Mouse (Mus musculus) right cerebral cortex, postnatal 4 days (tissue): ENCODE data around the gene Slc22a17.

Experiments used
- DNase-seq: peaks from one replicate; pipeline ENCODE4 v3.0.0-alpha.2; 2022

The Slc22a17 gene

DNA sequence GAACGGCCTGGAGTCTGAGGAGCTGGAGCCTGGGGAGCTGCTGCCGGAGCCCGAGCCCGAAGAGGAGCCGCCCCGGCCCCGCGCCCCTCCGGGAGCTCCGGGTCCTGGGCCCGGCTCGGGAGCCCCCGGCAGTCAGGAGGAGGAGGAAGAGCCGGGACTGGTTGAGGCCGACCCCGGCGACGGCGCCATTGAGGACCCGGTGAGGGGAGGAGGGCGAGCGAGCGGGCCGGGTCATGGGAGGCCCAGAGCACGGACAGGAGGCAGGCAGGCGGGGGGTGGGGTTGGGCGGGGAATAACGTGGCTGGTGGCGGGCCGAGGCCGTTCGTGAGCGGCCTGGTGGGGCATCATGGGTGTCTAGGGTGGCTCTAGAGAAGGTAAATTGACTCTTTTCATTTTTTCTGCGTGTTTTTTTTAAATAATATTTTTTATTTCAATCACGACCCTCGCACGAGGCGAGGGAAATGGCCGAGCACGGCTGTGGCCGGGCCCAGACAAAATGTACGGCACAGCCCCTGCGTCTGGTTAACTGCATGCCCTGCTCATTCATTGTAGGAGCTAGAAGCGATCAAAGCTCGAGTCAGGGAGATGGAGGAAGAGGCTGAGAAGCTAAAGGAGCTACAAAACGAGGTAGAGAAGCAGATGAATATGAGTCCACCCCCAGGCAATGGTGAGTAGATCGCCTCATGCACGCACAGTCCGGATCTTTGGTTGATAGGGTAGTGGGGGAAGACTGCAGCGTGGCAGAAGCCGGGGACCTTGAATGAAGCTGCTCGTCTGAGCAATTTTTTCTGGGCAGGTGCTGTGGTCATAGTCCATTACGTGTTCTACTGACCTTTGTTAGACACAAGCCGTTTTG is 18.4 kb downstream of the Slc22a17 start:
- DNase-seq, result peak; percentile 55

DNA sequence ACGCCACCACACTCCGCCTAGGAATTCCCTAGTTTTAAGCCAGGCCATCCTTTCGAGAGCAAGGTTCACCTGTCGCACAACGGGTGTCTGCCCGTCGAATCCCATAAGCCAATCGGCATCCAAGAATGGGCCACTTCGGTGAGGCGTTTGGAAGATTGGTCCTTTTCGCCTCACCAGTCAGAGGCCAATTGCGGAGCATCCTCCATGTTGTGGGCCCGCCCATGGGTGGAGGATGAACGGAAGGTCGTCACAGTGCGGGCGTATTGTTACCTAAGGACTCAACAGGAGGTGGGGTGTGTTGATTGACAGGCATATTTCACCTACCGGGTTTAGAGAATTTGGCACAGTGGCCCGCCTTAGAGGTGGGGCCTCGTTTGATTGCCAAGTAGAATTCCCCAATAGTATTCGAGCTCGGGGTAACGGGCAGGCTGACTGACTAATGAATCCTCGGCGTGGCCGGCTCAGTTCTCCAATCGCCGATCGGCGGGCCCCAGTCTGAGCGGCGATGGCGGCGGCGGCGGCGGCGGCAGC is 19.2 kb downstream of the Slc22a17 start:
- DNase-seq, result peak; percentile 90

DNA sequence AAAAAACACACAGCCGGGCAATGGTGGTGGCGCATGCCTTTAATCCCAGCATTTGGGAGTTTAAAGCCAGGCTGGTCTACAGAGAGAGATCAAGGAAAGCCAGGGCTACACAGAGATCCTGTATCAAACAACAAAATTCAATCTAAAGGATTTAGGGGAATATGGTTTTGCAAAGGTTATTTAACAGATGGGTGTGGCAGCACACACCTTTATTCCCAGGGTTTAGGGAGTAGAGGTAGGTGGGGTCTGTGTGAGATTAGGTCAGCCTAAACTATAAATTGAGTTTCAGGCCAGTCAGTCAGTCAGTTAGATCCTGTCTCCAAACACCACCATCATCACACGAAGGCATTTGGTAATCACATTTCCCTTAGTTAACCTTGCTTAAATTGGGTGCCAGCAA is 20.7 kb downstream of the Slc22a17 start, which contains the start of gene Pabpn1:
Gene Pabpn1, plus strand, starts transcription at position 301 of the 400 bp plus-strand sequence.
- no peak for DNase-seq

DNA sequence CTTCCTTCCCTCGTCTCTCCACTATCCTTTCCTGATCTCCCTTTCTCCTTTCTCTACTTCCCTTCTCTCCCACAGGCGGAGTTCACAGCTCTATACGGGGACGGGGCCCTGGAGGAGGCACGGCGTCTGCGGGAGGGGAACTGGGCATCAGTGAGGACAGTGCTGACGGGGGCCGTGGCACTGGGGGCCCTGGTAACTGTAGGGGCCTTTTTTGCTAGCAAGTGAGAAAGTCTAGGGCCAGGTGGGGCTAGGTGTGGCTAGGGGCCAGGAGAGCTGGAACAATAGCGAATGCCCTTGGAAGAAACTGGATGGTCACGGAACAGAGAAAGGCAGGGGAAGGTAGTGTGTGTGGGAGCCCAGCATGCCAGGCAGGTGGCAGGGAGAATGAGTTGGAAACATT is 27.6 kb downstream of the Slc22a17 start:
- DNase-seq, result no peak

DNA sequence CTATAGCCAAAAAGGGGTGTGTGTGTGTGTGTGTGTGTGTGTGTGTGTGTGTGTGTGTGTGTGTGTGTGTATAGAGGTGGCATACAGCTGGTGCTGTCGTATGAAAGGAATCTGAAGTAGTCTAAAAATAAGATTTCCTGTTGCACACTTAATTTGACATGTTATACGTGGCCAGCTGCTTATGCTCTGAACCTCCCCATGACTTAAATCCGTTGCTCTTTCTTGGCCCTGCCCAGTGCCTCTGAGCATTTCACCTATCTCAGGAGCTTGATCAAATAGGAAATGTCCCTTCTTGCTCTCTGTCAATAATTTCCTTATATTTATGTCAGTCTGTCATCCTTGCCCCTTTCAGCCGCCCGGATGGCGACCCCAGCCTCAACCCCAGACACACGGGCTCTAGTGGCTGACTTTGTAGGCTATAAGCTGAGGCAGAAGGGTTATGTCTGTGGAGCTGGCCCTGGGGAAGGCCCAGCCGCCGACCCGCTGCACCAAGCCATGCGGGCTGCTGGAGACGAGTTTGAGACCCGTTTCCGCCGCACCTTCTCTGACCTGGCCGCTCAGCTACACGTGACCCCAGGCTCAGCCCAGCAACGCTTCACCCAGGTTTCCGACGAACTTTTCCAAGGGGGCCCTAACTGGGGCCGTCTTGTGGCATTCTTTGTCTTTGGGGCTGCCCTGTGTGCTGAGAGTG is 28.8 kb downstream of the Slc22a17 start:
- no peak for DNase-seq

DNA sequence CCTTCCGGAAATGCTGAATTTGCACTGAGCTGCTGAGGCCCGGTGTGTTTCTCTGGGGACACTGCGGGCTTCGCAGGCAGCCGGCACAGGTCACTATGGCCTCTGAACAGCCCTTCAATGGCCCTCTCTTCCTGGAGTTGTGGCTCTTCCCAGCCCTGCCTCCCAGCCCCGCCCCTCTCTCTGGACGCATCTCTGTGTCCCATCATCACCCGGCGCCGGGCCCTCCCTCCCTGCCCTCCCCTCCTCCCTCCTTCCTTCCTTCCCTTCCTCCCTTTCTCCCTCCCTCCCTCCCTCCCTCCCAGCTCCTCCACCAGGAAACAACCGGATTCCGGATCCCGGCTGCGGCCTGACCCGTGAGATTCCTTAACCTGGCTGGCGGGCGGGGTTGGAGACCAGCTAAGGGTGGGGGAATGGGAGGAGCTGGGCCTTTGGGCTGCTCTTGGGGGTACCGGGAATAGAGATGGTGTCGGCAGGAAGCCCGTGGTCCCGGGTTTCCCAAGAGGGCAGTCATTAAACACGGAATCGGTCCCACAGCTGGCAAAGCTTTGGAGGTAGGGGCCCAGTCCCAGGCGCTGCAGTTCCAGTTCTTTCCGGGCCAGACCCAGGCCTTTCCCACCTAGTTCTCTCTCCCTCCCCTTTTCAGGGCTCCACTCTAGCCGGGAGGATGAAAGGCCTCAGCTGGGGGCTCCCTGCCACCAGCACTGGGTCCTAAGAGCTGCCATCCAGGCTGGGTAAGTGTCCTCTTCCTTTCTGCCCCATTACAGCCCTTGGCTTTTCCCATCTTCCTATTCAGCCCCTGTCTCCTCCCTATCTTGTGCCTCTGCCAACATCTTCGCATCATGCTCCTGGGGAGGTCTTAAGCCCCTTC is 29.5 kb downstream of the Slc22a17 start, which contains the start of the genes Bcl2l2 and Gm20521:
Gene Bcl2l2, plus strand, starts transcription at position 224 of the 868 bp plus-strand sequence.
Gene Gm20521, plus strand, starts transcription at position 288 of the 868 bp plus-strand sequence.
- DNase-seq, result peak; percentile 87

DNA sequence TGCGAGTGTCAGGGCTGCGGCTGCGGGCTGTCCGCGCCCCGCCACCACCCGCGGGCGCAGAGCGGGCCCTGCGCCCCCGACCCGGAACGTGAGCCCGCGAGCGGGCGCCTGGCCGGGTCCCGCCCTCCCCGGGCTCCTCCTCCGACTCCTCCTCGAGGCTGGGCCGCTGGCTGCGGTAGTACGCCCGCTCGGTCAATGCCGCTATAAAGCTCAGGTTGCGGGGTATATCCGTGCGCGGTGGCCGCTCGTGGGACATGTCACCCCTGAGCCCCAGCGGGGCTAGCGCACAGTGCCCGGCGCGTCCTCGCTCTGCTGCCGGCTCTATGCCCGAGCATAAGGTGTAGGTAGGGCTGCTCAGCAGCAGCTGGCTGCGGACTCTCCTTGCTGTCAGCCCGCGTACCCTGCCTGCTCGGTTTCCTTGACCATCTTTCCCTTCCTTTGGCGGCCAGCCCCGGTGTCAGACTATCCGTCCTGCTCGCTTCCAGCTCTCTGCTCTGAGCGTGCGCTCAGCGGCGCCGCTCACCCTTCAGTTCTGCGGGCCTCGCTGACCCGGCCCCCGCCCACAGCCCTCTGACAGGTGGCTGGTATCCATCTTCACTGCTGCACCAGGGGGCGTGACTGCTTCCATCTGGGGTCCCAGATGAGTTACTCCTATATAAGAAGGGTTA is 35.8 kb downstream of the Slc22a17 start, which contains the start of gene Ppp1r3e:
Gene Ppp1r3e, minus strand, starts transcription at position 503 of the 668 bp plus-strand sequence.
- DNase-seq, result peak; percentile 60

DNA sequence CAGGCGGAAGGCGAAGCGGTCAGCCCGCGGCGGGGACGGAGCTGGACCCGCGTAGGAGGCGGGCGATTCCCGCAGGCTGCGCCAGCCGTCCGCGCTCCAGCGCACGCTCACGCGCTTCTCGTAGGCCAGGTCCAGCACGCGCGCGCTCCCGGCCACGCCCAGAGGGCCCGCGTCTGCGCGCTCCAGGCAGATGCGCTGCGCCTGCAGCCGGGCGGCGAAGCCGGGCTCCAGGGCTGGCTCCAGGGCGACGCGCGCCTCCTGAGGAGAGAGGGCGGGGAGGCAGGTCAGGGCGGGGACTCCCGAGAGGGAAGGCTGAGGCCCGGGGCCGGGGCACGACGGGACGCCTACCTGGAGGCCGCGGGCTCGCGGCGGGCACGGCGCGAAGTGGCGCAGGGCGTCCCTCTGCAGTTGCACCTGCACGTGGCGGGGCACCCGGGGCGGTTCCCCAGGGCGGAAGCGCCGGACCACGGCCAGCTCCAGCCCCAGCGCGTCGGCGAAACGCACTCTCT is 36.3 kb downstream of the Slc22a17 start:
- peak; percentile 88 for DNase-seq

DNA sequence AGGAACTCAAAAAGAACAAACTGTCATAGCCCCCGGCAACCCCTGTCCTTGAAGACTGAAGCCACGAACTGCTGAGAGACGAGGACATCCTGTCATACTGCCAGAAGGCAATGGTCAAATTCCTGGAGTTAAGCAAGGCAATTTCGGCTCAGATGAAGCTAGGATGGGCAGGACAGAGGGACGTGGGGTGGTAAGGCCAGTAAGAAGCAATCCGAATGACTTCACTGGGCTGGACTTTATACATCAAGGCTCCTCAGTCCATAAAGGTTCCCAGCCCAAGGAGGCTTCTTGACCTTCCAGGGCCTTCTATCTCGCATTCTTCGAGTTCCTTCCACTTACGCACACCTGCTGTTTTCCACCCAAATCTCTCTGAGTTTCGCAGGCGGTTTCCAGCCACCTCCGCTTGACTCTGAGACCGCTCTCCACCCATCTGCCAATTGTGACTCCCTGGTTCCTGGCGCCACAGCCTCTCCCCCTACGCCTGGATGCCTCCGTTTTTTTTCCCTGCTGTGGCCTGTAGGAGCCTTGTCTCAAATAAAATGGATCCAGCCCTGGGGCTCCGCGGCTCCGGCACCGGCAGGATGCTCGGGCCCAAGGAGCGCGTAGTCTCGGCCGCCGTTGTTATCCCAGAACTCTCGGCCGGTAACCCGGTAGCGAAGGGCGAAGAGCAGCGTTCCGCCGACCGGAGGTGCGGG is 36.9 kb downstream of the Slc22a17 start:
- no peak for DNase-seq

DNA sequence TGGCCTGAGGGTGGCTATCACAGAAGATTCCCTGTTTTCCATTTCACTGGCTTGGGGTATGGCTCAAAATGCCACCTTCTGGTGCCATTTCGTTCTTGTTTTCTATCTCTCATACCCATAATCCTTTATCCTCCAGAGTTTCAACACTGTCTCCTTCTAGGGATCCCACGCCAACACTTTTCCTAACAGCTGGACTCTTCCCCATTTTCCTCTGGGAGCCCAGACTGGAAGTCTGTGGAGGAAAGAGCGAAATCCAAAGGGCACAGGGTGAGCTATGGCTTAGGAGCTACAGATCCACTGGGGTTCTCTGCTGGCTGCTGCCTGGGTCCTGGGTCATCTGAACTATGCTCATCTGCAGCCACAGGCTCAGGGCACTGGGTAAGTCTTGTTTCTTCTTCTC is 38.8 kb downstream of the Slc22a17 start:
- DNase-seq, result no peak

DNA sequence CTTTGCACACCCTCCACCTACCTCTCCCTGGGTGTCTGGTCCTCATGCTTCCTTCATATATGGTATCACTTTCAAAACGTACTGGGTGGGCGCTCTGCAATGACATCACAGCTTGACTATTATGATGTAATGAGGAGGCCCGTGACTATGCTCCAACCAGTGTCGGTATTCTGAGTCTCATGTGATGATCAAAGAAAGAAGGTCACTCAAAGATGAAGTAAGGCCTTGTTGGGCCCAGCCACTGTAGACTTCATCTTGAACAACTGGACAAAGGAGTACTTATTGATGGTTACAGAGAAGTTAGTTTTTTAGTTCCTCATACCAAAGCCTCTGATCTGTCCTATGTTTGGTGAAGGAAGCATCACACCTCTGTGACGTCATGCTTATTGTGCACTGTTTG is 42.1 kb downstream of the Slc22a17 start, which contains the start of gene Homez:
Gene Homez, minus strand, starts transcription at position 101 of the 400 bp plus-strand sequence.
- no peak for DNase-seq

DNA sequence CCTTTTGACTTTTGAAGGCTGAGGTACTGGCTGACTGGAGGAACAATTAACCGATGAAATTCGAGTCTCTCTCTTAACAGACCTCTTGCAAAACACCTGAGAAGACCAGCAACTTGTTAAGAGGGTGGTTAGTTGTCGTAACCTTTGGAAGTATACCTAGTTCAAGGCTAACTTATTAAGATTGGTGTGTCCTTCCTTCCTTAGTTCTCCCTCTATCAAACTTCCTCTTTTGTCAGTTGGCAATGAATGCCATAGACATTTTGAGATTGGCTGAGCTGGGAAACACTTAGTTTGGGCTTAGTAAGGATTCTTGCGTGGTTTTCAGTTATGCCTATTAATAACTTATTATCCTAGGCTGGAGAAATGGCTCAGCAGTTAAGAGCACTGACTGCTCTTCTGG is 44.9 kb downstream of the Slc22a17 start:
- DNase-seq, result no peak

DNA sequence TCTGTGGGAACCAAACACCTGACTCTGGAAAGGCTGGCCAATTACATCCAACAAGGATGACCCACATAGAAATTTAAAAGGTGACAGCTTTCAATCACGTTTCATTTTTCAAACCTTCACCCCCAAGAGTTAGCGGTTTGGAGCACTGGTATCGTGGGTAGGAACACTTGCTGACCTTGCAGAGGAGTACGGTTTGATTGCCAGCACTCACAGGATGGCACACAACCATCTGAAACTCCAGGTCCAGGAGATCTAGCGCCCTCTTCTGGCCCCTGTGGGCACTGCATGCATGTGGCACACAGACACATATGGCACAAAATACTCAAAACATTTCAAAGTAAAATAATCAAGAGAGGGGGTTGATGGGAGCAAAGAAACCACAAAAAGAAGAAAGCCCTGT is 46.0 kb downstream of the Slc22a17 start:
- DNase-seq, result peak; percentile 37

DNA sequence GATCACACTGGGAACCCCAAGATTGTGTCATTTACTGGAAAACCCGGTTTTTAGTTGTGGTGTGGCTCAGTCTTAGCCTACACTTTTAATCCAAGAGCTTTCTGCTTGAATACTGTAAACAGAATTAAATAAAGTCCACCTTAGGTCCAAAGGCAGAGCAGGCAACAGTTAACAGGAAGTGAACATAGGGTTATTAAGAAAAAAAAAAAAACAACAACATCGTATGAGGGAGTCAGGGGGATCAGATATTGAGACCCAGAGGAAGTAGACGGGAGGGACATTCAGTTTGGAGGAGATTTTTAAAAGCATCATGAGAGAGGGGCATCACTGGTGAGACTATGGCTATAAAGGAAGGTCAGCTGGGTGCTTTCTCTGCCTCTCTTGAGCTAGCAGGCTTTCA is 46.7 kb downstream of the Slc22a17 start:
- no peak for DNase-seq

DNA sequence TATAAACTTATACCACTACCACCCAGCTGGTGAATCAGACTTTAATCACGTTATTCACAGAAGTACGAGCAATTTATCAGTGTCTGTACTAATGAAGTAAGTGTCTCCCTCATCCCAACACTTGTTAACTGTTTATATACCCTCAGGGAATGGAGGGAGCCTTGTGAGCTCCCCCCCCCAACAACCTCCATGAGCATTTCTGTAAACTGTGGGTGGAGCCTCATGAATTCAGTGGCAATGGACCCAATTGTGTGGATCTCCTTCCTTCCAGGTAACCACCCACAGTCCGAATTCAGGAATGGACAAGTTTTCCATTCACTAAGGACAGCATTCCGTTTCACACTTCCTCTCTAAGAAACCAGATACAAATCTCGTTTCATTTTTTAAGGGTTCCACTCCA is 47.3 kb downstream of the Slc22a17 start:
- DNase-seq, result no peak

DNA sequence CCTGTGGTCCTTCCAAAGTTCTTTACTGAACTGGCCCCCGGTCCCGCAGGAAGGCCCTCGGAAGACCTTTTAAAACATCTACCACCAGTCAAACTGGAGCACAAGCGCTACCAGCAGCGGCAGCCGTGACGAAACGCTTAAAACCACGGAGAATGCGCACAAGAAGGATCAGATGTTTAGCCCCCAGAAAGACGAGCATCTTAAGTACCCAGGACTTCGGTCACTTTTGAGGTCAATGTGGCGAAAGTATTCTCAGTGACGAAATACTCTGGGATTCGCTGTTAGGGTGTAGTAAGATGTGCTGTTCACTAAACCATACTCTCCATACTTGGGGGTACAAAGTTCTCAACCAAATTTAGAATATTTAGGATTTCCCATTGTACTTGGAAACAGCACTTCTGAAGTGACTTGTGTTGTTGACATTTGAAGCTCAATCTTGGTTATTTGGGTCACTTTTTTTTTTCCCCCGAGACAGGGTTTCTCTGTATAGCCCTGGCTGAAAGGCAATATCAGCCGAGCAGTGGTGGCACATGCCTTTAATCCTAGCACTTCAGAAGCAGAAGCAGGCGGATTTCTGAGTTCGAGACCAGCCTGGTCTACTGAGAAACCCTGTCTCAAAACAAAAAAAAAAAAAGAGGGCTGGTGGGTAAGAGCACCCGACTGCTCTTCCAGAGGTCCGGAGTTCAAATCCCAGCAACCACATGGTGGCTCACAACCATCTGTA is 48.5 kb downstream of the Slc22a17 start:
- no peak for DNase-seq

DNA sequence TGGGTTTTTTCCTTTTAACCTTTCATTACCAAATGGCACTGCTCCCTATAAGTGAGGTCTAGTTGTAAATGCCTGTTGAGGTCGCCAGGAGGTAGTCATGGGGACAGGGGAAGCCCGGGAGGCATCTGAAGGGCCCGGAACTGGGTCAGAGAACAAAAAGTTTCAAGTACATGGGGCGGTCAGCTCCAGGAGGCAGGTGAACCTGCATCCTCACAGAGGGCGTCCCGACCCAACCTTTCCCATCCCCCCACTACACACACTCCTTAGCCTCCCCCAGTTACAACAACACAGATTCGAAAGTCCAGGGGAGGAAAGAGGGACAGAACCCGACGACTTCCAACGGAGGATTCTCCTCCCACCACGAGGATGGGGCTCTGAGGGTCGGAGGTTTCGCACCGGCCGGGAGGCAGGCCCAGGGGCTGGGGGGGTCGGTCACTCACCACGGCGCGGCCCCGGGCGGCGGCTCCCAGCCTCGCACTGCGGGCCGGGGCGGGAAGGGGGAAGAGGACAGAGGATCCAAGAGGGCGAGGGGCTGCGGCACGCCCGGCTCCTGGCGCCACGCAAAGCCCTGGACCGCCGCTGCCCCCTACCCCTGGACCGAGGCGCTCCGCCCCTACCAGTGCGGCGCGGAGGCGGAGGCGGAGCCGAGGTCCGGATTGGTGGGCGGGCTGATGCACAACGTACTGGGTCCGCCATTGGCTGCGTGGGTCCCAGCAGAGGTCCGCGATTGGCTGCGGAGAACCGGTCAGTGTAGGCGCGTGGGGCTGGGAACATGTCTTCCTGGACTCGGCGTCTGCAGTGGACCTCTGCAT is 49.2 kb downstream of the Slc22a17 start:
- DNase-seq, result peak; percentile 87

DNA sequence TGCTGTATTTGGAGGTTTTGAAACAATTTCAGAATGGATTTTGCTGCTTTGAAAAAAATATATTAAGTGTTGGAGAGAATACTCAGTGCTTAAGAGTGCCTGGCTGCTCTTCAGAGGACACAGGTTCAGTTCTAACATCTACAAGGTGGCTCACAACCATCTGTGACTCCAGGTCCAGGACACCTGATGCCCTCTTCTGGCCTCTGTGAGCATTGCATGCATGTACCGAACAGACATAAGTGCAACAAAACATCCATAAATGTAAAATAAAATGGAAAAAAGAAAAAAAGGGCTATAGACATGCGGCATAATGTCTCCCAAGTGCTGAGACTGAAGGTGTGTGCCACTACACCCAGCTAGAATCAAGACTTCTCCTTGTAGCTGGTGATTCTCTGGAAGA is 52.4 kb downstream of the Slc22a17 start:
- peak; percentile 70 for DNase-seq

DNA sequence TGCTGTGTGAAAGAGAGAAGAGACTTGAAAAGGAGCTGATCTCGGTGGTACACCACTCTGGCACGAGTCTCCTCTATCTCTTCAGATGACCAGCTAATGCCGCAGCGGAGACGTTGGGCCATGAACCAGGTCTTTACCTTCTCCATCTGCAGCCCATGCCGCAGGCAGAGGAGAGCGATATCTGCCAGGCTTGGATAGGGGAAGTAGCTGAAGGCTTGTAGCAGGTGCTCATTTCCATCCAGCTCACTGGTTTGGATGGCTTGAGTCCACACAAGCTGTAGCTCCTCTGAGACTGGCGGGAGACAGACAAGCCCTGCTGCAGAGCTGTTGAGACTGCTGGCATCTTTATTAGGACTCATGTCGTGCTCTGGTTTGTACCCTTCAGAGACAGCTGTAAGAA is 55.0 kb downstream of the Slc22a17 start:
- no peak for DNase-seq
